Comparison of ENCODE assay signal across 23 mouse cellular contexts in genomic region chr3:46998916-46999315, GRCm38 (mm10).
DNase-seq lines count a peak whose midpoint lies in the region; ATAC-seq and TF ChIP-seq lines count a peak whose summit lies in the region.
"Had no signal": no experiment of that assay in that cellular context is flagged by ENCODE, and none has a peak within 500 bp of the region (broad histone marks: within the 10 kb centered on the region; RNA-seq: fewer than 3 reads in every experiment).

No protein-coding gene starts in this region.

- no peak overlapping the region for H3K4me3 ChIP-seq in forebrain, embryonic 14.5 days (ENCODE audit: low read depth, low read length)
- H3K4me3 ChIP-seq in forebrain, embryonic 12.5 days (replicated peaks): no peak overlapping the region
- H3K4me3 ChIP-seq in E14TG2a.4 (replicated peaks; ENCODE audit: low read length): no peak overlapping the region
- H3K4me3 ChIP-seq in intestine, postnatal 0 days (ENCODE audit: low read depth, low read length): no peak overlapping the region
- H3K4me3 ChIP-seq: embryonic facial prominence, embryonic 13.5 days; heart, embryonic 10.5 days; hindbrain, embryonic 13.5 days; limb, embryonic 10.5 days; liver, embryonic 12.5 days; lung, embryonic 15.5 days; midbrain, embryonic 15.5 days had no signal

- TF ChIP-seq CTCF in E14TG2a.4 (conservative IDR thresholded peaks at IDR 0.05; ENCODE audit: low read length): 0 out of 2 replicates have a peak, but pooled peaks have one; percentile 13
- no peak for TF ChIP-seq CTCF in intestine, postnatal 0 days (IDR thresholded peaks at IDR 0.05; ENCODE audit: low read depth)

- H3K4me1 ChIP-seq in forebrain, embryonic 14.5 days (ENCODE audit: control insufficient read depth, insufficient read depth, low read length): no peaks in the 10 kb centered on the region
- no peaks in the 10 kb centered on the region for H3K4me1 ChIP-seq in forebrain, embryonic 12.5 days
- no peaks in the 10 kb centered on the region for H3K4me1 ChIP-seq in E14TG2a.4 (replicated peaks; ENCODE audit: low read depth, low read length)
- no peaks in the 10 kb centered on the region for H3K4me1 ChIP-seq in intestine, postnatal 0 days (replicated peaks; ENCODE audit: control insufficient read depth, insufficient read depth, low read length)
- H3K4me1 ChIP-seq: embryonic facial prominence, embryonic 13.5 days; heart, embryonic 10.5 days; hindbrain, embryonic 13.5 days; limb, embryonic 10.5 days; liver, embryonic 12.5 days; lung, embryonic 15.5 days; midbrain, embryonic 15.5 days had no signal

- H3K27me3 ChIP-seq in forebrain, embryonic 14.5 days (replicated peaks; ENCODE audit: control insufficient read depth, insufficient read depth, low read length): no peaks in the 10 kb centered on the region
- no peaks in the 10 kb centered on the region for H3K27me3 ChIP-seq in forebrain, embryonic 12.5 days
- H3K27me3 ChIP-seq in E14TG2a.4 (ENCODE audit: insufficient read depth, low read length): no peaks in the 10 kb centered on the region
- H3K27me3 ChIP-seq in intestine, postnatal 0 days (replicated peaks; ENCODE audit: control insufficient read depth, insufficient read depth, low read length): no peaks in the 10 kb centered on the region
- H3K27me3 ChIP-seq: embryonic facial prominence, embryonic 13.5 days; hindbrain, embryonic 13.5 days; liver, embryonic 12.5 days; lung, embryonic 15.5 days; midbrain, embryonic 15.5 days had no signal

- H3K36me3 ChIP-seq in forebrain, embryonic 14.5 days (ENCODE audit: control insufficient read depth, insufficient read depth, low read length): no peaks in the 10 kb centered on the region
- H3K36me3 ChIP-seq in forebrain, embryonic 12.5 days (replicated peaks): no peaks in the 10 kb centered on the region
- H3K36me3 ChIP-seq in E14TG2a.4 (ENCODE audit: insufficient read depth, low read length): no peaks in the 10 kb centered on the region
- no peaks in the 10 kb centered on the region for H3K36me3 ChIP-seq in intestine, postnatal 0 days (ENCODE audit: control insufficient read depth, insufficient read depth)
- H3K36me3 ChIP-seq: embryonic facial prominence, embryonic 13.5 days; heart, embryonic 10.5 days; hindbrain, embryonic 13.5 days; limb, embryonic 10.5 days; liver, embryonic 12.5 days; lung, embryonic 15.5 days; midbrain, embryonic 15.5 days had no signal

- no peak for ATAC-seq in forebrain, embryonic 14.5 days
- no peak for ATAC-seq in forebrain, embryonic 12.5 days (ENCODE audit: low FRiP score)
- no peak for ATAC-seq in intestine, postnatal 0 days
- ATAC-seq: activated CD4-positive, CD25-positive, alpha-beta regulatory T cell, adult 4 months; intestine, embryonic 16.5 days; liver, embryonic 12.5 days; midbrain, embryonic 15.5 days had no signal

- H3K9ac ChIP-seq in forebrain, embryonic 14.5 days (ENCODE audit: low read length): no peak overlapping the region
- no peak overlapping the region for H3K9ac ChIP-seq in forebrain, embryonic 12.5 days
- H3K9ac ChIP-seq in intestine, postnatal 0 days (ENCODE audit: low read depth, low read length): no peak overlapping the region
- H3K9ac ChIP-seq: embryonic facial prominence, embryonic 13.5 days; hindbrain, embryonic 13.5 days; liver, embryonic 12.5 days; lung, embryonic 15.5 days; midbrain, embryonic 15.5 days had no signal

- DNase-seq in forebrain, embryonic 14.5 days (ENCODE audit: low spot score): peak; percentile 6
- DNase-seq in left cerebral cortex, postnatal 25 days (ENCODE audit: low spot score in 2 of 2): peak; percentile 3 to 20
- DNase-seq in left cerebral cortex, postnatal 4 days: no peak
- DNase-seq in ZHBTc4 (ENCODE audit: low read depth, low spot score): peak; percentile 26
- DNase-seq in adrenal gland, postnatal 14 days: no peak
- DNase-seq: adrenal gland, postnatal 36 days; cerebellum, postnatal 25 days; gastrocnemius, postnatal 25 days; heart, postnatal 14 days; thymus, postnatal 36 days had no signal

- no peak overlapping the region for H3K27ac ChIP-seq in forebrain, embryonic 14.5 days (ENCODE audit: low read depth, low read length)
- H3K27ac ChIP-seq in forebrain, embryonic 12.5 days: no peak overlapping the region
- H3K27ac ChIP-seq in intestine, postnatal 0 days (ENCODE audit: low read depth, low read length): no peak overlapping the region
- H3K27ac ChIP-seq: embryonic facial prominence, embryonic 13.5 days; heart, embryonic 10.5 days; hindbrain, embryonic 13.5 days; kidney, postnatal 0 days; limb, embryonic 10.5 days; liver, embryonic 12.5 days; lung, embryonic 15.5 days; midbrain, embryonic 15.5 days had no signal

- intact Hi-C loops in left cerebral cortex, postnatal 25 days (cut with DNase I): no loop called here
- intact Hi-C loops in left cerebral cortex, postnatal 4 days (cut with DNase I): no loop called here

- no peak overlapping the region for H3K4me2 ChIP-seq in forebrain, embryonic 14.5 days (ENCODE audit: low read length)
- no peak overlapping the region for H3K4me2 ChIP-seq in forebrain, embryonic 12.5 days
- H3K4me2 ChIP-seq in intestine, postnatal 0 days (replicated peaks; ENCODE audit: low read depth): no peak overlapping the region
- H3K4me2 ChIP-seq: embryonic facial prominence, embryonic 13.5 days; hindbrain, embryonic 13.5 days; liver, embryonic 12.5 days; lung, embryonic 15.5 days; midbrain, embryonic 15.5 days had no signal

- no peaks in the 10 kb centered on the region for H3K9me3 ChIP-seq in forebrain, embryonic 14.5 days (replicated peaks; ENCODE audit: control insufficient read depth, low read length)
- H3K9me3 ChIP-seq in forebrain, embryonic 12.5 days: no peaks in the 10 kb centered on the region
- H3K9me3 ChIP-seq in E14TG2a.4 (ENCODE audit: low read length): no peaks in the 10 kb centered on the region
- no peaks in the 10 kb centered on the region for H3K9me3 ChIP-seq in intestine, postnatal 0 days (ENCODE audit: control insufficient read depth)
- H3K9me3 ChIP-seq: embryonic facial prominence, embryonic 13.5 days; heart, embryonic 10.5 days; hindbrain, embryonic 13.5 days; limb, embryonic 10.5 days; liver, embryonic 12.5 days; lung, embryonic 15.5 days; midbrain, embryonic 15.5 days had no signal

Comparison
In these comparisons a context has a peak if more than half of its experiments do, and no peak if none do; other contexts are left out.
1. DNase-seq: peak in forebrain, embryonic 14.5 days (single experiment), left cerebral cortex, postnatal 25 days (2 of 2) and ZHBTc4 (single experiment); none in left cerebral cortex, postnatal 4 days (single experiment) and adrenal gland, postnatal 14 days (single experiment).